Mouse (Mus musculus) heart, adult 2 months (tissue): ENCODE measurements around the gene Hist1h2ae. TPM values are rescaled to one million over a fixed set of nuclear protein-coding genes. Genes with fewer than 3 reads are reported as not detected.
"Not testable (repeated sequence)": the region's sequence is repeated elsewhere in the genome, so short reads cannot be mapped to it uniquely, and the experiment has no call there.

Experiments used
- DNase-seq, 2 experiments: peaks; one replicate each; pipeline ENCODE4 v3.0.0; 2021
- H3K27ac ChIP-seq: fragments of 200-600 bp; 2 replicates; pipeline ENCODE4 v1.8.1; 2022
- H3K27me3 ChIP-seq: fragments of 200-500 bp; 2 replicates; pipeline ENCODE4 v1.6.1; 2012; ENCODE audit warnings: mild to moderate bottlenecking, low read length, inconsistent platforms, mixed read lengths; ENCODE audit not compliant: control insufficient read depth, insufficient read depth
- H3K36me3 ChIP-seq: fragments of 200-500 bp; 2 replicates; pipeline ENCODE4 v1.6.1; 2012; ENCODE audit warnings: low read length, inconsistent platforms; ENCODE audit not compliant: control insufficient read depth, insufficient read depth
- H3K4me1 ChIP-seq: fragments of 200-500 bp; 2 replicates; pipeline ENCODE4 v1.6.1; 2011; ENCODE audit warnings: low read length; ENCODE audit not compliant: control insufficient read depth, insufficient read depth
- H3K4me3 ChIP-seq: fragments of 200-600 bp; 2 replicates; pipeline ENCODE4 v1.8.1; 2022
- H3K79me2 ChIP-seq: fragments of 200-500 bp; replicated peaks from 2 replicates; pipeline ENCODE4 v1.6.1; 2012; ENCODE audit warnings: mild to moderate bottlenecking, inconsistent platforms, low read length, moderate library complexity, mixed read lengths; ENCODE audit not compliant: control insufficient read depth, insufficient read depth
- H3K9ac ChIP-seq: fragments of 200-500 bp; 2 replicates; pipeline ENCODE4 v1.6.1; 2012; ENCODE audit warnings: low read depth, mild to moderate bottlenecking, control low read depth, inconsistent platforms, low read length, mixed read lengths
- CTCF ChIP-seq: fragments of 200-600 bp; IDR thresholded peaks from 2 replicates; pipeline ENCODE4 v1.8.1; 2022; ENCODE audit warnings: antibody characterized with exemption, mild to moderate bottlenecking, moderate library complexity
- EP300 ChIP-seq: fragments of 200-500 bp; IDR thresholded peaks from 2 replicates; pipeline ENCODE4 v1.6.1; 2011; ENCODE audit warnings: low read depth, low read length, control low read depth; ENCODE audit not compliant: insufficient read depth
- POLR2A ChIP-seq: fragments of 200-500 bp; IDR thresholded peaks from 2 replicates; pipeline ENCODE4 v1.6.1; 2011; ENCODE audit warnings: mild to moderate bottlenecking, low read depth, low read length, control low read depth; ENCODE audit not compliant: insufficient read depth
- WGBS: fragments of 180-500 bp; shearing (Covaris S2); methylation state at CpG from one replicate; pipeline ENCODE4 v1.1.7; 2018; 5-methylcytosine and 5-hydroxymethylcytosine counted together
- intact Hi-C: fragments of 180-260 bp; cut with DNase I; formaldehyde crosslinking; loops from one replicate; pipeline ENCODE4 v1.15.1; 2025
- polyA plus RNA-seq: library from polyadenylated mRNA; depleted of rRNA; stranded (reverse); fragments of >200 nt; gene quantifications from 2 replicates; pipeline ENCODE4 v1.2.3, GENCODE M21; 2012
- total RNA-seq, 2 experiments: library from RNA; stranded (reverse); gene quantifications; 2 replicates each; pipeline ENCODE4 v1.2.3; 2021

Gene Hist1h2ae
- total and polyA plus RNA-seq, 3 experiments, result 0.49 to 2.8 (median 1.8) TPM

DNA sequence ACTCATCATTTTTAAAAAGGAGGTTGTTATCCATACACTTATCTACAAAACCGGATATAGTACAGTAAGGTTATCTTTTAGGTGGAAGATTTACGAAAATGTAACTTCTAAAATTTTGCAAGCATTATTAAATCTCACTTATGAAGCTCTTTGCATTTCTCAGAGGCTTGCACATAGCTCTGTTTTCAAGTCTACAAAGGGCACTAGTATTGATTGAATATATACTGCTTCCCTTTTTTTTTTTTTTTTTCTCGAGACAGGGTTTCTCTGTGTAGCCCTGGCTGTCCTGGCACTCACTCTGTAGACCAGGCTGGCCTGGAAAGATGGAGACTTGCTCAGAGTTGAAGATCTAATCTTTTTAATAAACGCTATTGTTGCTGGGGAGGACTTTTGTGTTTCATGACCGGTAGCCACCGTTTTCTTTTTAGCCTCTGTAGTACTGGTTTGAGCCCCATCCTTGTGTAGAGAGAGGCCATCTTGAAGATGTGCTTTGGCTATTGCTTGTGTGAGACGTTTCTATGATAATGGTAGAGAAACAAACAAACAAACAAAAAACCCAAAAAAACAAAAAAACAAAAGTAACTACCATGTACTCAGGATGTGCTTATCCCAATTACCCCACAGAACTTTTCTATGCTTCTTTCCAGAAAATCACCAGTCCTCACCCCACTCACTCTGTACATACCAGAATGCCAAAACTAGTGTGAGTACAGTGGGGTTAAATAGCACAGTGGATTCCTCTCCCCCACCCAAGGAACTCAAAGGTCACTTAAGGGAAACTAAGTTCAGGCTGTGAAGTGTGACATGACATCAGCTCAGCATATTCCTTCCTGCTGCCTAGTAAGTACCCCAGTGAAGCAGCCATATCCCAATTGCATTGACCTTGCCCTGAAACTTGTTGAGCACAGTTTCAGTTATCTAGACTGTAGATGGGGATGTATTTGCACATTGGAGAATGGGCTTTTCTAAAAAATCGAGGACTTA lies 18.8 kb downstream of the Hist1h2ae start:
- H3K4me1 ChIP-seq, result peaks cover 2% of the 10 kb centered on the region
- no peaks in the 10 kb centered on the region for H3K27me3 ChIP-seq
- no peak for DNase-seq
- no peaks in the 10 kb centered on the region; the same call in 1 of the 2 replicates for H3K36me3 ChIP-seq
- WGBS, result 43% methylated on average over 8 of the region's 8 CpGs
- H3K79me2 ChIP-seq, result no peaks in the 10 kb centered on the region
- no peak overlapping the region for H3K9ac ChIP-seq
- TF ChIP-seq EP300, result no peak
- intact Hi-C loops, result no loop called here
- peak overlapping the region; percentile 49 for H3K4me3 ChIP-seq
- H3K27ac ChIP-seq, result peak overlapping the region; percentile 64

DNA sequence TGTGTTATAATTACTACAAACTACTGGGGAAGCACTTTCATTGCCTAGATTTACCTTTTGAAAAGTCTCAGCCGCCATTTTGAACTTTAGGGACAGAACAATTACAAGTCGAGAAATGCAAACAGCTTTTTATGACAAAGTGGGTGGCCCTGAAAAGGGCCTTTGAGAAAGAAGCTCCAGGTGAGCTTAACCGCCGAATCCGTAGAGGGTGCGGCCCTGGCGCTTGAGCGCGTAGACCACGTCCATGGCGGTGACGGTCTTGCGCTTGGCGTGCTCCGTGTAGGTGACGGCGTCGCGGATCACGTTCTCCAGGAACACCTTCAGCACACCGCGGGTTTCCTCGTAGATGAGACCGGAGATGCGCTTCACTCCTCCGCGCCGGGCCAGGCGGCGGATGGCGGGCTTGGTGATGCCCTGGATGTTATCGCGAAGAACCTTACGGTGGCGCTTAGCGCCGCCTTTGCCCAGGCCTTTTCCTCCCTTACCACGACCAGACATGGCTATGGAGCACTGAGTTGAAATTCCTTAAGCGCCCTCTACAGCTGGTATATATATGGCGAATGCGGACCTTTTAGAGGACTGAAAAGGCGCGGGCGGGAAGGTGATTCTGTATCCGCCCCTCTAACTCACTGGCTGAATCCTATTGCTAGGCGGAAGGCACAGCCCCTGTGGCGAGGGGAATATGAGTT lies 19.7 kb downstream of the Hist1h2ae start, which contains the start of gene Hist1h4f:
Gene Hist1h4f (minus strand): TSS at position 503 of the 689 bp plus-strand sequence.
- TF ChIP-seq EP300, result peak; percentile 63
- TF ChIP-seq POLR2A, result peak; percentile 82
- peak; percentile 74 for TF ChIP-seq CTCF
- under 1% methylated on average over 47 of the region's 47 CpGs for WGBS

DNA sequence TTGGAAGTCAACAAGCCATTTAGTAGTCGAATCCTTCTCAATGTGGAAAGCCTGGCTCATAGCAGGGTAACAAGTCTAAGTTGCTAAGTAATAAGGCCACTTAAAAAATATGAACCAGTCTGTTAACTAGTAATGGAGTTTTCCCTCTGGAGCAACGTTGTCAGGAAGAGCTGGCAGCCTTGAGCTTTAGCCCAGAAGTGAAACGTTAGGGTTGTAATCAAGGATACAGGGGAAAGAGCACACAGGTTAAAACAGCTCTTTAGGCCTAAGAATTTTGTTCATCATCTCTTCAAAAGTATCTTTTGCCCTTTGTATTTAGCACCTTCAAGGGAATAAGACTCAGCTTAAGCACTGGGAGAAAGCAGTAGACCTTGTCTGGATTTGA lies 20.3 kb downstream of the Hist1h2ae start:
- H3K9ac ChIP-seq, result no peak overlapping the region

More for the DNA sequence above, 19.7 kb downstream of the Hist1h2ae start, which contains the start of gene Hist1h4f:
- H3K79me2 ChIP-seq, H3K36me3 ChIP-seq, H3K4me1 ChIP-seq, intact Hi-C loops, H3K27me3 ChIP-seq: not testable (repeated sequence)
- Histone ChIP-seq H3K4me3 (peak within 1 kb of the TSS; percentile 49), H3K9ac (peak within 1 kb of the TSS; percentile 78), H3K27ac (peak within 1 kb of the TSS; percentile 64)
- DNase-seq, result peak; percentile 73 to 86

GRCm38 (mm10) chr13:23546694-23547093 lies 24.3 kb downstream of the Hist1h2ae start:
- 81% methylated on average over 5 of the region's 5 CpGs for WGBS
- intact Hi-C loops, result no loop called here
- H3K27me3 ChIP-seq, result no peaks in the 10 kb centered on the region
- TF ChIP-seq POLR2A (no peak), CTCF (no peak), EP300 (no peak)
- no peaks in the 10 kb centered on the region for H3K36me3 ChIP-seq
- no peaks in the 10 kb centered on the region; the same call in 1 of the 2 replicates for H3K4me1 ChIP-seq
- H3K27ac ChIP-seq, result no peak overlapping the region
- no peaks in the 10 kb centered on the region for H3K79me2 ChIP-seq
- no peak overlapping the region for H3K9ac ChIP-seq
- no peak for DNase-seq
- H3K4me3 ChIP-seq, result no peak overlapping the region

More for the DNA sequence above, 20.3 kb downstream of the Hist1h2ae start:
- H3K27ac ChIP-seq, result peak overlapping the region; percentile 64
- H3K27me3 ChIP-seq, result no peaks in the 10 kb centered on the region
- intact Hi-C loops, result no loop called here
- H3K36me3 ChIP-seq, result no peaks in the 10 kb centered on the region
- no peaks in the 10 kb centered on the region for H3K79me2 ChIP-seq
- no peaks in the 10 kb centered on the region; the same call in none of the 2 replicates for H3K4me1 ChIP-seq
- H3K4me3 ChIP-seq, result peak overlapping the region; percentile 49
- no peak for DNase-seq
- WGBS, result 21% methylated on average over 3 of the region's 3 CpGs
- TF ChIP-seq CTCF, result no peak

GRCm38 (mm10) chr13:23544787-23545120 lies 26.3 kb downstream of the Hist1h2ae start:
- H3K9ac ChIP-seq, result peak overlapping the region; percentile 60
- H3K27me3 ChIP-seq, H3K27ac ChIP-seq: not testable (repeated sequence)

More at GRCm38 (mm10) chr13:23544787-23545120, 26.3 kb downstream of the Hist1h2ae start:
- not testable (repeated sequence) for H3K4me1 ChIP-seq, H3K79me2 ChIP-seq, H3K36me3 ChIP-seq, DNase-seq
- 0% methylated on average over 13 of the region's 14 CpGs for WGBS
- H3K4me3 ChIP-seq, result peak overlapping the region; percentile 81
- intact Hi-C loops, result loop anchor here (2.0 kb wide), 1 partner anchor 14 kb away; the partner anchor contains the start of gene Hist1h4h
